Mouse (Mus musculus): Measurements from ENCODE around the gene Plekha4. TPM values are rescaled to one million over a fixed set of nuclear protein-coding genes. Genes with fewer than 3 reads are reported as not detected.
A peak's percentile ranks its signal among the peaks of the same experiment; 100 is the strongest.
"Not testable (repeated sequence)": the region's sequence is repeated elsewhere in the genome, so short reads cannot be mapped to it uniquely, and the experiment has no call there.

Plekha4 gene
- polyA plus RNA-seq, 1 experiment from 2014 or later: 0.81 TPM

GRCm38 (mm10) chr7:45498427-45498826 lies 27.7 kb upstream of the Plekha4 start:
- no peak overlapping the region for H3K9ac ChIP-seq (replicated peaks; ENCODE audit: low read depth, low read length)
- ATAC-seq: no peak
- no peak overlapping the region for H3K4me3 ChIP-seq (replicated peaks; ENCODE audit: low read length)
- H3K4me2 ChIP-seq (ENCODE audit: low read length): no peak overlapping the region
- H3K4me1 ChIP-seq (replicated peaks; ENCODE audit: control insufficient read depth, insufficient read depth, low read length): no peaks in the 10 kb centered on the region
- H3K27ac ChIP-seq (ENCODE audit: low read length): no peak overlapping the region
- H3K27me3 ChIP-seq (replicated peaks; ENCODE audit: control insufficient read depth, insufficient read depth, low read length): no peaks in the 10 kb centered on the region
- peaks cover 17% of the 10 kb centered on the region for H3K36me3 ChIP-seq (ENCODE audit: control insufficient read depth, insufficient read depth)
- WGBS: 95% methylated on average over 6 of the region's 6 CpGs
- H3K9me3 ChIP-seq (ENCODE audit: control insufficient read depth, low read length): no peaks in the 10 kb centered on the region

DNA sequence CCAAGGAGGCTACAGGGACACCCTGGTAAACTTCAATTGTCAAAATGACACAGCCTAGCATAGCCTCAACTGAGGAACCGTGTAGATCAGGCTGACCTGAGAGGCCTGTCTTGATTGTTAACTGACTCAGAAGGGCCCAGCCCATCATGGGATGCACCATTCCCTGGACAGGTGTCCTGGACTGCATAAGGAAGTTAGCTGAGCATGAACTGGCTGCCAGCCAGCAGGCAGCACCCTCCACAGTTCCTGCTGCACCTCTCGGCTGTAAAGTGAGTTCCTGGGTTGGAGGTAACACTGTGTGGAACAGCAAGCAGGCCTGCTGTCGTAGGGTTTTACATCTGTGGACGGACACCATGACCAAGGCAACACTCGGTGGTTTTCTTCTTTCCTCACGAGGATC lies 18.5 kb upstream of the Plekha4 start:
- no peak overlapping the region for H3K27ac ChIP-seq (ENCODE audit: low read length)
- no peaks in the 10 kb centered on the region for H3K27me3 ChIP-seq (replicated peaks; ENCODE audit: control insufficient read depth, insufficient read depth, low read length)
- no peaks in the 10 kb centered on the region for H3K9me3 ChIP-seq (ENCODE audit: control insufficient read depth, low read length)
- WGBS: 91% methylated on average over 6 of the region's 6 CpGs
- H3K4me1 ChIP-seq (replicated peaks; ENCODE audit: control insufficient read depth, insufficient read depth, low read length): peaks cover 16% of the 10 kb centered on the region
- peaks cover 3% of the 10 kb centered on the region for H3K36me3 ChIP-seq (ENCODE audit: control insufficient read depth, insufficient read depth)
- no peak overlapping the region for H3K4me3 ChIP-seq (replicated peaks; ENCODE audit: low read length)
- no peak for ATAC-seq
- no peak overlapping the region for H3K9ac ChIP-seq (replicated peaks; ENCODE audit: low read depth, low read length)
- no peak overlapping the region for H3K4me2 ChIP-seq (ENCODE audit: low read length)

GRCm38 (mm10) chr7:45508561-45508960 lies 17.6 kb upstream of the Plekha4 start:
- peaks cover 16% of the 10 kb centered on the region for H3K4me1 ChIP-seq (replicated peaks; ENCODE audit: control insufficient read depth, insufficient read depth, low read length)
- WGBS: 82% methylated on average over 6 of the region's 6 CpGs
- no peaks in the 10 kb centered on the region for H3K9me3 ChIP-seq (ENCODE audit: control insufficient read depth, low read length)
- H3K27ac ChIP-seq (ENCODE audit: low read length): no peak overlapping the region
- peaks cover 3% of the 10 kb centered on the region for H3K36me3 ChIP-seq (ENCODE audit: control insufficient read depth, insufficient read depth)
- ATAC-seq: no peak
- H3K27me3 ChIP-seq (replicated peaks; ENCODE audit: control insufficient read depth, insufficient read depth, low read length): no peaks in the 10 kb centered on the region
- H3K4me2 ChIP-seq (ENCODE audit: low read length): no peak overlapping the region
- no peak overlapping the region for H3K4me3 ChIP-seq (replicated peaks; ENCODE audit: low read length)
- no peak overlapping the region for H3K9ac ChIP-seq (replicated peaks; ENCODE audit: low read depth, low read length)

- ATAC-seq: peak; percentile 13
- Histone ChIP-seq H3K27me3 (replicated peaks; ENCODE audit: control insufficient read depth, insufficient read depth, low read length) (no peaks in the 10 kb centered on the region), H3K9ac (replicated peaks; ENCODE audit: low read depth, low read length) (peak overlapping the region; percentile 75), H3K4me2 (ENCODE audit: low read length) (peak overlapping the region; percentile 73), H3K36me3 (ENCODE audit: control insufficient read depth, insufficient read depth) (peaks cover 3% of the 10 kb centered on the region), H3K4me3 (replicated peaks; ENCODE audit: low read length) (peak overlapping the region; percentile 68), H3K27ac (ENCODE audit: low read length) (no peak overlapping the region), H3K4me1 (replicated peaks; ENCODE audit: control insufficient read depth, insufficient read depth, low read length) (peaks cover 16% of the 10 kb centered on the region), H3K9me3 (ENCODE audit: control insufficient read depth, low read length) (no peaks in the 10 kb centered on the region)
- WGBS: 41% methylated on average over 19 of the region's 19 CpGs
Measured at GRCm38 (mm10) chr7:45509181-45509882, 16.8 kb upstream of the Plekha4 start.

DNA sequence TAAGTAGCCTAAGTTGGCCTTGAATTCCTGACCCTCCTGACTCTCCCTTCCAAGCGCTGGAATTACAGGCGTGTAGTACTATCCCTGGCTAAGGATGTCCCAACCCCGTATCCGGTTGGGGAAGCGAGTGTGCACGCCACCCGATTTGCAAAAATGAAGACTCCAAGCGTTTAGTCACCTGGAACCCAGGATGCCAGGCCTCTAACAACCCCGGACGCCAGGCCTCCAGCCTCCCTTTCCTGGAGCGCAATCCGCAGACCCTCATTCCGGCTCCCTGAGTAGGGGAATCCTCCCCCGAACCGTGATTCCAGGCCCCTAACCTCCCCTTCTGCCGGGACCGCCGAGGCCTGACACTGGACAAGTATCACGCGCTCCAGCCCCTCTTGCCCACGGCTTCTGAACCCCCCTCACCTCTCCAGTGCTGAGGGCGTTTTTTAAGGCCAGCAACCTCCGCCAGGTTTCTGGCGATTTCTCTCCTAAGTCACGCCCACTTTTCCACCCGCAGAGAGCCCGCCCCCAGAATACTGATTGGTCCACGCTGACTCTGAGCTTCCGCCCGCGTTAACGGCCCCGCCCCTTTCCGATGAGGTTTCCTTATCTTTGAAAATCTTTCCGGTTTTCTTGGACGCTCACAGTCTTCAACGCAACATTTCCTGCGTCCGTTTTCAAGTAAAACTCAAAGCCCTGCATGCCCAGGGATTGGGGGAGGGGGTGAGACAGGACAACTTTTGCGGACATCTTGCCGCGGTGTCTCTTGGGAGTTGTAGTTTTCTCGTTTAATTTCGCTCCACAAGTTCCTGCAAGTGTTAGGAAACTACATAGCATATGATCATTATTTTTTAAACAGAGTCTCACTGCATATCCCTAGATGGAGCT lies 16.0 kb upstream of the Plekha4 start, which contains the start of gene Nucb1:
Gene Nucb1 (minus strand): TSS at position 495 of the 876 bp plus-strand sequence.
- H3K27ac ChIP-seq (ENCODE audit: low read length): peak within 1 kb of the TSS; percentile 71
- no peaks in the 10 kb centered on the region for H3K9me3 ChIP-seq (ENCODE audit: control insufficient read depth, low read length)
- H3K36me3 ChIP-seq (ENCODE audit: control insufficient read depth, insufficient read depth): peaks cover 3% of the 10 kb centered on the region
- peak within 1 kb of the TSS; percentile 68 for H3K4me3 ChIP-seq (replicated peaks; ENCODE audit: low read length)
- peak; percentile 93 for ATAC-seq
- under 1% methylated on average over 44 of the region's 44 CpGs for WGBS
- peak within 1 kb of the TSS; percentile 75 for H3K9ac ChIP-seq (replicated peaks; ENCODE audit: low read depth, low read length)
- peak within 1 kb of the TSS; percentile 73 for H3K4me2 ChIP-seq (ENCODE audit: low read length)
- H3K27me3 ChIP-seq (replicated peaks; ENCODE audit: control insufficient read depth, insufficient read depth, low read length): no peaks in the 10 kb centered on the region
- H3K4me1 ChIP-seq (replicated peaks; ENCODE audit: control insufficient read depth, insufficient read depth, low read length): peaks cover 16% of the 10 kb centered on the region

- Histone ChIP-seq H3K27me3 (replicated peaks; ENCODE audit: control insufficient read depth, insufficient read depth, low read length) (no peaks in the 10 kb centered on the region), H3K27ac (ENCODE audit: low read length) (no peak overlapping the region), H3K36me3 (ENCODE audit: control insufficient read depth, insufficient read depth) (no peaks in the 10 kb centered on the region), H3K9me3 (ENCODE audit: control insufficient read depth, low read length) (no peaks in the 10 kb centered on the region), H3K4me2 (ENCODE audit: low read length) (no peak overlapping the region), H3K4me1 (replicated peaks; ENCODE audit: control insufficient read depth, insufficient read depth, low read length) (peaks cover 4% of the 10 kb centered on the region), H3K9ac (replicated peaks; ENCODE audit: low read depth, low read length) (no peak overlapping the region), H3K4me3 (replicated peaks; ENCODE audit: low read length) (no peak overlapping the region)
- 84% methylated on average over 7 of the region's 7 CpGs for WGBS
- no peak for ATAC-seq
Measured at GRCm38 (mm10) chr7:45514411-45514810, 11.7 kb upstream of the Plekha4 start.

DNA sequence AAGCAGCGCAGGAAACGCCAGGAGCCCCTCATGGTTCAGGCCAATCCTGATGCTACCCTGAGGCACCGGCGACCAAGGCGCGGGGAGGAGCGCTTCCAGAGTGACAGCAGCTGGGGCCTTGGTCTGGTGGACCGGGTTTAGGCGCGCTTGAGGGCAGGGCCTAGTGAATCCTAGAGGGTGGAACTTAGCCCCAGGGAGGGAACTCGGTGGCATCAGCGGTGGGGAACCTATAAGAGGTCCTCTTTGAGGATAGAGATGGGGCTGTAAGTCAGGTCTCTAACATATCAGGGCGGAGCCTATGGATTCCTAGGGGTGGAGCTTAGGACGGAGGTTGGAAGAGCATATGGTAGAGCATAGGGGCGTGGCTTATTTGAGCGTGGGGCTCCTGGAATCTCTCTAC lies 10.7 kb upstream of the Plekha4 start:
- WGBS: 22% methylated on average over 16 of the region's 16 CpGs
- Histone ChIP-seq H3K4me1 (replicated peaks; ENCODE audit: control insufficient read depth, insufficient read depth, low read length) (no peaks in the 10 kb centered on the region), H3K9me3 (ENCODE audit: control insufficient read depth, low read length) (no peaks in the 10 kb centered on the region), H3K4me3 (replicated peaks; ENCODE audit: low read length) (no peak overlapping the region), H3K27me3 (replicated peaks; ENCODE audit: control insufficient read depth, insufficient read depth, low read length) (no peaks in the 10 kb centered on the region), H3K9ac (replicated peaks; ENCODE audit: low read depth, low read length) (no peak overlapping the region), H3K36me3 (ENCODE audit: control insufficient read depth, insufficient read depth) (no peaks in the 10 kb centered on the region), H3K27ac (ENCODE audit: low read length) (no peak overlapping the region), H3K4me2 (ENCODE audit: low read length) (no peak overlapping the region)
- ATAC-seq: no peak

DNA sequence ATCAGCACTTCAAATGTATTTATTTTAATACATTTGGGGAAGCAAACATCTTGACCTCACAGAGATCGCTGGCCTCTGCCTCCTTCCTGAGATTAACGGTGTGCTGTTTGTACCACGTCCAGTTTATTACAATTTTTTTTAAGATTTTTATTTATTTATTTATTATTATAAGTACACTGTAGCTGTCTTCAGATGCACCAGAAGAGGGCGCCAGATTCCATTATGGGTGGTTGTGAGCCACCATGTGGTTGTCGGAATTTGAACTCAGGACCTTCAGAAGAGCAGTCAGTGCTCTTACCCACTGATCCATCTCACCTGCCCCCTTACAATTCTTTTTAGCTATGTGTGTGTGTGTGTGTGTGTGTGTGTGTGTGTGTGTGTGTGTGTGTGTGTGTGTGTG lies 9.3 kb upstream of the Plekha4 start:
- ATAC-seq; H3K4me2 ChIP-seq (ENCODE audit: low read length): not testable (repeated sequence)
- 73% methylated on average over 5 of the region's 5 CpGs for WGBS

DNA sequence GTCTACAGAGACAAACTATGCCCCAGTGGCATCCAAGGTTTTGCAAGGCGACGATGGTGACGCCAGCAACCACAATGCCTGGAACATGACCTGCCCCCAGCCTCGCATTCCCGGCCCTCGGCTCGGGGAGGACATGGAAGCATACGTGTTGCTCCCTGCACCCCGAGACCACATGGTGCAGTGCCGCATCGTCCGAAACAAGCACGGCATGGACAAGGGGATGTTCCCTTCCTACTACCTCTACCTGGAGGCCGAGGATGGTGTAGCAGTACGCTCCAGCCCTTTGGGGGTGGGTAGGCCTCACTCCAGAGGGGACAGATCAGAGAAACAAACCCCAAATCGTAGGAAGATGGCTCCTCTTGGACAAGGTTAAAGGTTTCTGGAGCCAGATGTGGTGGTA lies 7.5 kb upstream of the Plekha4 start:
- Histone ChIP-seq H3K27ac (ENCODE audit: low read length) (no peak overlapping the region), H3K36me3 (ENCODE audit: control insufficient read depth, insufficient read depth) (no peaks in the 10 kb centered on the region), H3K27me3 (replicated peaks; ENCODE audit: control insufficient read depth, insufficient read depth, low read length) (no peaks in the 10 kb centered on the region), H3K4me1 (replicated peaks; ENCODE audit: control insufficient read depth, insufficient read depth, low read length) (peaks cover 7% of the 10 kb centered on the region), H3K9me3 (ENCODE audit: control insufficient read depth, low read length) (no peaks in the 10 kb centered on the region), H3K4me3 (replicated peaks; ENCODE audit: low read length) (no peak overlapping the region), H3K4me2 (ENCODE audit: low read length) (no peak overlapping the region), H3K9ac (replicated peaks; ENCODE audit: low read depth, low read length) (no peak overlapping the region)
- no peak for ATAC-seq
- 93% methylated on average over 16 of the region's 16 CpGs for WGBS

More for the DNA sequence above, 9.3 kb upstream of the Plekha4 start:
- H3K4me3 ChIP-seq (replicated peaks; ENCODE audit: low read length); H3K9me3 ChIP-seq (ENCODE audit: control insufficient read depth, low read length); H3K27me3 ChIP-seq (replicated peaks; ENCODE audit: control insufficient read depth, insufficient read depth, low read length); H3K36me3 ChIP-seq (ENCODE audit: control insufficient read depth, insufficient read depth); H3K9ac ChIP-seq (replicated peaks; ENCODE audit: low read depth, low read length); H3K27ac ChIP-seq (ENCODE audit: low read length); H3K4me1 ChIP-seq (replicated peaks; ENCODE audit: control insufficient read depth, insufficient read depth, low read length): not testable (repeated sequence)

All from forebrain, embryonic 16.5 days (tissue).